Comparison of ENCODE assay signal across 17 mouse cellular contexts in genomic region chr15:21519355-21519869, GRCm38 (mm10).
DNase-seq lines count a peak whose midpoint lies in the region; ATAC-seq and TF ChIP-seq lines count a peak whose summit lies in the region.
"Had no signal": no experiment of that assay in that cellular context is flagged by ENCODE, and none has a peak within 500 bp of the region (broad histone marks: within the 10 kb centered on the region; RNA-seq: fewer than 3 reads in every experiment).

No protein-coding gene starts in this region.

- no peaks in the 10 kb centered on the region for H3K36me3 ChIP-seq in forebrain, embryonic 13.5 days (ENCODE audit: poor library complexity, severe bottlenecking)
- no peaks in the 10 kb centered on the region for H3K36me3 ChIP-seq in forebrain, embryonic 11.5 days (ENCODE audit: control insufficient read depth, insufficient read depth, low read length)
- H3K36me3 ChIP-seq in kidney, postnatal 0 days (ENCODE audit: insufficient read depth, low read length): no peaks in the 10 kb centered on the region
- H3K36me3 ChIP-seq: heart, embryonic 12.5 days; hindbrain, embryonic 15.5 days; liver, embryonic 12.5 days had no signal

- no peaks in the 10 kb centered on the region for H3K4me1 ChIP-seq in forebrain, embryonic 13.5 days
- H3K4me1 ChIP-seq in forebrain, embryonic 11.5 days (replicated peaks; ENCODE audit: control insufficient read depth, insufficient read depth, low read length): no peaks in the 10 kb centered on the region
- no peaks in the 10 kb centered on the region for H3K4me1 ChIP-seq in kidney, postnatal 0 days (replicated peaks; ENCODE audit: insufficient read depth, low read length)
- H3K4me1 ChIP-seq: heart, embryonic 12.5 days; hindbrain, embryonic 15.5 days; liver, embryonic 12.5 days had no signal

- peak; percentile 47 for TF ChIP-seq CTCF in kidney, postnatal 0 days (IDR thresholded peaks at IDR 0.05; ENCODE audit: low read depth)

- no peaks in the 10 kb centered on the region for H3K27me3 ChIP-seq in forebrain, embryonic 13.5 days
- H3K27me3 ChIP-seq in forebrain, embryonic 11.5 days (ENCODE audit: control insufficient read depth, insufficient read depth, low read length): no peaks in the 10 kb centered on the region
- H3K27me3 ChIP-seq in kidney, postnatal 0 days (ENCODE audit: insufficient read depth, low read length): no peaks in the 10 kb centered on the region
- H3K27me3 ChIP-seq: heart, embryonic 12.5 days; hindbrain, embryonic 15.5 days; liver, embryonic 12.5 days had no signal

- H3K9me3 ChIP-seq in forebrain, embryonic 13.5 days (replicated peaks): no peaks in the 10 kb centered on the region
- no peaks in the 10 kb centered on the region for H3K9me3 ChIP-seq in forebrain, embryonic 11.5 days (ENCODE audit: control insufficient read depth, low read length)
- H3K9me3 ChIP-seq in kidney, postnatal 0 days (replicated peaks; ENCODE audit: low read length): no peaks in the 10 kb centered on the region
- H3K9me3 ChIP-seq: heart, embryonic 12.5 days; hindbrain, embryonic 15.5 days; liver, embryonic 12.5 days had no signal

- ATAC-seq in forebrain, embryonic 13.5 days: 0 out of 2 replicates have a peak, but pooled peaks have one; percentile 41
- no peak for ATAC-seq in forebrain, embryonic 11.5 days (replicated peaks; ENCODE audit: low FRiP score)
- no peak for ATAC-seq in kidney, postnatal 0 days (replicated peaks; ENCODE audit: low FRiP score, low read depth)
- ATAC-seq in megakaryocyte-erythroid progenitor cell, adult 5-6 weeks (replicated peaks; ENCODE audit: low FRiP score, low TSS enrichment, poor library complexity, severe bottlenecking): no peak
- ATAC-seq: liver, embryonic 12.5 days; lung, postnatal 0 days had no signal

- no peak overlapping the region for H3K4me2 ChIP-seq in forebrain, embryonic 13.5 days
- H3K4me2 ChIP-seq in forebrain, embryonic 11.5 days (ENCODE audit: low read depth, low read length, severe bottlenecking): no peak overlapping the region
- no peak overlapping the region for H3K4me2 ChIP-seq in kidney, postnatal 0 days (ENCODE audit: low read length)
- H3K4me2 ChIP-seq: heart, embryonic 12.5 days; hindbrain, embryonic 15.5 days; liver, embryonic 12.5 days had no signal

- H3K27ac ChIP-seq in forebrain, embryonic 13.5 days: no peak overlapping the region
- H3K27ac ChIP-seq in forebrain, embryonic 11.5 days (ENCODE audit: low read depth, low read length): no peak overlapping the region
- H3K27ac ChIP-seq in kidney, postnatal 0 days: no peak overlapping the region
- H3K27ac ChIP-seq: hindbrain, embryonic 15.5 days; liver, embryonic 12.5 days had no signal

- H3K9ac ChIP-seq in forebrain, embryonic 13.5 days: no peak overlapping the region
- H3K9ac ChIP-seq in forebrain, embryonic 11.5 days (ENCODE audit: low read length): no peak overlapping the region
- H3K9ac ChIP-seq in kidney, postnatal 0 days (ENCODE audit: low read depth, low read length): no peak overlapping the region
- H3K9ac ChIP-seq: heart, embryonic 12.5 days; hindbrain, embryonic 15.5 days; liver, embryonic 12.5 days had no signal

- H3K4me3 ChIP-seq in forebrain, embryonic 13.5 days: no peak overlapping the region
- no peak overlapping the region for H3K4me3 ChIP-seq in forebrain, embryonic 11.5 days (ENCODE audit: low read depth, low read length)
- no peak overlapping the region for H3K4me3 ChIP-seq in kidney, postnatal 0 days (replicated peaks; ENCODE audit: low read depth, low read length)
- H3K4me3 ChIP-seq: heart, embryonic 12.5 days; hindbrain, embryonic 15.5 days; liver, embryonic 12.5 days had no signal

- no peak for DNase-seq in forebrain, embryonic 11.5 days (ENCODE audit: low spot score)
- peak; percentile 4 for DNase-seq in kidney, postnatal 0 days (ENCODE audit: low spot score)
- no peak for DNase-seq in kidney, adult 9 months
- peak; percentile 71 for DNase-seq in retina, embryonic 14.5 days (ENCODE audit: low spot score)
- DNase-seq in retina, postnatal 1 day: no peak
- DNase-seq: cerebellum, adult 8-10 months; gastrocnemius, postnatal 25 days; kidney, adult 8-10 months; right cerebral cortex, adult 18-20 months; spleen, adult 18-20 months; thymus, postnatal 4 days had no signal

Comparison
In these comparisons a context has a peak if more than half of its experiments do, and no peak if none do; other contexts are left out.
1. DNase-seq: peak in kidney, postnatal 0 days (single experiment) and retina, embryonic 14.5 days (single experiment); none in forebrain, embryonic 11.5 days (single experiment), kidney, adult 9 months (single experiment) and retina, postnatal 1 day (single experiment).